ENCODE assay signal across 8 mouse cellular contexts in genomic region chr3:95356701-95357449, GRCm38 (mm10). TPM values are rescaled to one million over a fixed set of nuclear protein-coding genes. Genes with fewer than 3 reads are reported as not detected.
DNase-seq lines count a peak whose midpoint lies in the region; ATAC-seq and TF ChIP-seq lines count a peak whose summit lies in the region.
"Not testable (repeated sequence)": the region's sequence is repeated elsewhere in the genome, so short reads cannot be mapped to it uniquely, and the experiment has no call there.

TSS of gene Setdb1 (minus strand) at chr3:95357202.

- H3K4me3 ChIP-seq in C2C12 (ENCODE audit: insufficient read depth, poor library complexity, severe bottlenecking) (peak within 1 kb of the TSS; percentile 42), myocyte (peak within 1 kb of the TSS; percentile 33)
- peak within 1 kb of the TSS; percentile 68 for H3K4me3 ChIP-seq in erythroblast, embryonic 14.5 days (replicated peaks)
- peak within 1 kb of the TSS; percentile 54 for H3K4me3 ChIP-seq in heart, embryonic 11.5 days (ENCODE audit: low read depth, low read length)
- H3K4me3 ChIP-seq in kidney, embryonic 16.5 days (ENCODE audit: low read length) = peak within 1 kb of the TSS; percentile 57
- peak within 1 kb of the TSS; percentile 98 for H3K4me3 ChIP-seq in liver, adult 2 months (ENCODE audit: insufficient read depth, low read depth, low read length)

- H3K4me1 ChIP-seq in erythroblast, embryonic 14.5 days (ENCODE audit: control insufficient read depth) = peaks cover 28% of the 10 kb centered on the region
- not testable (repeated sequence) for H3K4me1 ChIP-seq in heart, embryonic 11.5 days (ENCODE audit: control insufficient read depth, insufficient read depth, low read length); kidney, embryonic 16.5 days (ENCODE audit: insufficient read depth, low read length); liver, adult 2 months (ENCODE audit: control insufficient read depth, insufficient read depth, low read length)

- H3K36me3 ChIP-seq in C2C12 (ENCODE audit: control insufficient read depth, insufficient read depth) (peaks cover 26% of the 10 kb centered on the region), myocyte (ENCODE audit: control insufficient read depth, insufficient read depth) (peaks cover 10% of the 10 kb centered on the region)
- H3K36me3 ChIP-seq in erythroblast, embryonic 14.5 days (ENCODE audit: control insufficient read depth) = peaks cover 24% of the 10 kb centered on the region
- not testable (repeated sequence) for H3K36me3 ChIP-seq in heart, embryonic 11.5 days (ENCODE audit: control insufficient read depth, insufficient read depth, low read length); liver, adult 2 months (ENCODE audit: control insufficient read depth, insufficient read depth, low read length); splenic B cell, adult 2 months (ENCODE audit: control insufficient read depth, insufficient read depth, low read length, poor library complexity, severe bottlenecking)
- H3K36me3 ChIP-seq in kidney, embryonic 16.5 days (ENCODE audit: insufficient read depth, low read length) = peaks cover 13% of the 10 kb centered on the region

- ATAC-seq in heart, embryonic 11.5 days (replicated peaks; ENCODE audit: insufficient number of reproducible peaks, low FRiP score, low TSS enrichment) = peak; percentile 85
- peak; percentile 95 for ATAC-seq in kidney, embryonic 16.5 days (ENCODE audit: low FRiP score, low TSS enrichment)

- peaks cover 42% of the 10 kb centered on the region for H3K79me2 ChIP-seq in C2C12 (ENCODE audit: control insufficient read depth, insufficient read depth)
- H3K79me2 ChIP-seq in liver, adult 2 months (ENCODE audit: control insufficient read depth, insufficient read depth, low read length) = not testable (repeated sequence)
- peaks cover 14% of the 10 kb centered on the region for H3K79me2 ChIP-seq in myocyte (ENCODE audit: control insufficient read depth, insufficient read depth)

- H3K4me2 ChIP-seq in heart, embryonic 11.5 days = peak within 1 kb of the TSS; percentile 55
- peak within 1 kb of the TSS; percentile 44 for H3K4me2 ChIP-seq in kidney, embryonic 16.5 days (replicated peaks; ENCODE audit: low read depth, low read length)
- H3K4me2 ChIP-seq in myocyte (ENCODE audit: low read depth) = peak within 1 kb of the TSS; percentile 62

- TF ChIP-seq CTCF in C2C12 (IDR thresholded peaks at IDR 0.05; ENCODE audit: control insufficient read depth, insufficient read depth, insufficient read length); brain, embryonic 14.5 days (IDR thresholded peaks at IDR 0.05; ENCODE audit: borderline replicate concordance, extremely low read depth, insufficient read depth, insufficient read length); liver, adult 2 months (IDR thresholded peaks at IDR 0.05; ENCODE audit: low read depth, low read length): not testable (repeated sequence)

- peak within 1 kb of the TSS; percentile 41 for H3ac ChIP-seq in C2C12 (ENCODE audit: control insufficient read depth, insufficient read length, low read depth)
- H3ac ChIP-seq in myocyte (ENCODE audit: control insufficient read depth, insufficient read length) = peak within 1 kb of the TSS; percentile 60

- H3K9ac ChIP-seq in heart, embryonic 11.5 days (ENCODE audit: low read depth, low read length) = peak within 1 kb of the TSS; percentile 68; the same call in 1 of the 2 replicates
- peak within 1 kb of the TSS; percentile 73 for H3K9ac ChIP-seq in kidney, embryonic 16.5 days (replicated peaks; ENCODE audit: low read length)
- peak within 1 kb of the TSS; percentile 82 for H3K9ac ChIP-seq in liver, adult 2 months (ENCODE audit: low read depth, low read length)

- H3K9me3 ChIP-seq in erythroblast, embryonic 14.5 days (ENCODE audit: control insufficient read depth, low read length); heart, embryonic 11.5 days (replicated peaks; ENCODE audit: control insufficient read depth, low read length); kidney, embryonic 16.5 days (ENCODE audit: low read length): not testable (repeated sequence)

- not testable (repeated sequence) for TF ChIP-seq POLR2A in brain, embryonic 14.5 days (IDR thresholded peaks at IDR 0.05; ENCODE audit: borderline replicate concordance, extremely low read depth, insufficient read depth, insufficient read length, poor library complexity, severe bottlenecking); liver, adult 2 months (IDR thresholded peaks at IDR 0.05; ENCODE audit: extremely low read depth, insufficient read depth, low read length); myocyte (IDR thresholded peaks at IDR 0.05; ENCODE audit: insufficient read length, low read depth)

- peak; percentile 98 for DNase-seq in brain, embryonic 14.5 days (ENCODE audit: low read depth)
- peak; percentile 82 for DNase-seq in liver, adult 2 months (ENCODE audit: extremely low read depth, low read depth, low spot score)
- peak; percentile 92 for DNase-seq in splenic B cell, adult 2 months (ENCODE audit: low read depth, low spot score)

- not testable (repeated sequence) for H3K27me3 ChIP-seq in C2C12 (ENCODE audit: control insufficient read depth, insufficient read depth, insufficient read length); erythroblast, embryonic 14.5 days (ENCODE audit: control insufficient read depth); heart, embryonic 11.5 days (ENCODE audit: control insufficient read depth, insufficient read depth, low read length); kidney, embryonic 16.5 days (ENCODE audit: insufficient read depth, low read length); liver, adult 2 months (ENCODE audit: control insufficient read depth, insufficient read depth, low read length); myocyte (ENCODE audit: control insufficient read depth, insufficient read depth, insufficient read length); splenic B cell, adult 2 months (ENCODE audit: control insufficient read depth, insufficient read depth, low read length, poor library complexity, severe bottlenecking)

- not testable (repeated sequence) for H3K79me3 ChIP-seq in C2C12 (ENCODE audit: low read depth)

- peak within 1 kb of the TSS; percentile 54; the same call in 1 of the 2 replicates for H3K27ac ChIP-seq in heart, embryonic 11.5 days (ENCODE audit: low read depth, low read length)
- not testable (repeated sequence) for H3K27ac ChIP-seq in kidney, embryonic 16.5 days (ENCODE audit: low read length); liver, adult 2 months (replicated peaks; ENCODE audit: insufficient read depth, low read depth, low read length)

- WGBS in heart, embryonic 11.5 days (ENCODE audit: insufficient replicate concordance) = under 1% methylated on average over 30 of the region's 57 CpGs
- under 1% methylated on average over 29 of the region's 57 CpGs for WGBS in kidney, embryonic 16.5 days
- WGBS in liver, adult 2 months = under 1% methylated on average over 33 of the region's 57 CpGs

TF ChIP-seq in C2C12, 6 proteins besides CTCF, POLR2A, EP300 and RAD21:
- TF ChIP-seq MAX (IDR thresholded peaks at IDR 0.05) = peak; percentile 46

TF ChIP-seq in myocyte, 11 proteins besides CTCF, POLR2A, EP300 and RAD21:
- TF ChIP-seq MAX (IDR thresholded peaks at IDR 0.05; ENCODE audit: low read depth) = peak; percentile 37

RNA-seq across cellular contexts. Expression of gene Setdb1, which starts in this region (rescaled TPM):
- polyA plus RNA-seq in C2C12 (2012; fragmentation: generic; extraction: Trizol) (15.6 TPM), myocyte (2012; fragmentation: generic; extraction: Trizol) (11.5 TPM)
- polyA plus RNA-seq in brain, embryonic 14.5 days (2012; rRNA removed) = 60.7 and 60.8 TPM in 2 replicates
- 0.42 and 0.62 TPM in 2 replicates for polyA plus RNA-seq in erythroblast, embryonic 14.5 days (2012)
- 31.6 and 37.6 TPM in 2 replicates for polyA plus RNA-seq in heart, embryonic 11.5 days (2014; fragmentation: Nextera tagmentation; extraction: Ambion mirVana)
- 45.5 and 46.7 TPM in 2 replicates for polyA plus RNA-seq in kidney, embryonic 16.5 days (2015; fragmentation: Nextera tagmentation; extraction: Ambion mirVana)
- total RNA-seq in liver, adult 2 months (2014; rRNA removed) = 13.3 and 15.7 TPM in 2 replicates
- polyA plus RNA-seq in liver, adult 2 months (2012; rRNA removed) = 6.3 and 8.6 TPM in 2 replicates

Comparison
In these comparisons a context has a peak if more than half of its experiments do, and no peak if none do; other contexts are left out.
1. H3K4me3 ChIP-seq: peak in every context shown above with its lines; median percentile 98 in liver, adult 2 months; 68 in erythroblast, embryonic 14.5 days; 57 in kidney, embryonic 16.5 days; 54 in heart, embryonic 11.5 days; 42 in C2C12; 33 in myocyte.